Mouse (Mus musculus): ENCODE results near the gene Hamp.

The Hamp gene

DNA sequence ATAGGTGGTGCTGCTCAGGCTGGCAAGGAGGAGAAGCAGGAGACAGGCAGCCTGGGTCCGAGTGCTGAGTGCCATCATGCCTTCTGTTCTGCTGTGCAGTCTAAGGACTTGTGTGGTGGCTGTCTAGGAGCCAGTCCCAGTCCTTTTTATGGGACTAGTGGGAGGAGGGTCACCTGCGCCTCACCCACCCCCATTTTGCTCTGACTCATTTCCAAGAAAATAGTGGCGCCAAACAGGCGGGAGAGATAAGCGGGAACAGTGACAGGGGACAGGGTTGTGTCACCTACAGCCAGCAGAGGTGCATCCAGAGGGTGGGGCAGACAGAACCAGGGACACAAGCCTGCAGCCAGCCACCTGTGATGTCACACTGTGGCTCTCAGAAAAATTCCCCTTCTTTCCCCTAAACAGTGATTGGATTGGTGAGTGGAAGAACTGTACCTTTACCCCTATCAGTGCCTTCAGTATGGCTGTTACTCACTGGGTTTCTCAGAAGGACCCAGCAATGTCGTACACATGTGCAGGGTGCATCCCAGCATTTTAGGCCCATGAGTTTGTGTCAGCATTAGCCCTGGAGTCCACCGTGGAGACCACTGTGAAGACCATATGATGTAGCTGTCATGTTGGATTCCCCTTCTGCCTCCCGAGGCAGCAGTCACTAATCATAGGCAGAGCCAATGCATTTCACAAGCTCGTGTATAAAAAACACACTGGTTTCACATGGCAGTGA lies at the start of gene Hamp:
Gene Hamp (minus strand): TSS at position 124 of the 727 bp plus-strand sequence.
- ChIA-PET POLR2A (interaction anchor here in 2 of 4 experiments (1.0 to 1.5 kb wide), 2 partner anchors 10 to 12 kb away, joined by 3 to 4 read pairs; partner anchors contain the start of gene Usf2 (in 1 of the 2)), CTCF (interaction anchor here in 1 of 4 experiments (1.3 kb wide), 1 partner anchor 10 kb away, joined by 3 read pairs; no protein-coding TSS in a partner anchor)

DNA sequence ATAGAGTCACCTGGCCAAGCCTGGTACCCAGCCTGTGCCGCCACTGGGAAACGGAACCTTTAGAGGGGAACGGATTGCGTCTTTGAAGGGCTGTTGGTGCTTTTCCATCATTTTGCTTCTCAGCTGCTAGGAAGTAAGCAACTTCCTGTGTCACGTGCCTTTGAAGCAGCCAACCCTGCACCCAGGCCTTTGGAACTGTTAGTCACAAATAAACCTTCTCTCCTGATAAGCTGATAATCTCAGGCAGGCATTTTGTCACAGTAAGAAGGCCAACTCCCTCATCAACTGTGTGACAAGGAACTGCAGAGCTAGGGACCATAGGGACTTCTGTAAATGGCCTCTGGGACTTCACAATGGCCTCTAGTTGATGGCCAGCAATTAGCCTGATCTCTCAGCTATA lies 48.3 kb upstream of the Hamp start:
- CTCF ChIA-PET: interaction anchor here (0.6 to 1.2 kb wide), 5 partner anchors 12 to 210 kb away, joined by 3 to 19 read pairs (median 3); no protein-coding TSS in a partner anchor
- POLR2A ChIA-PET: interaction anchor here in 1 of 4 experiments (0.8 kb wide), 1 partner anchor 119 kb away, joined by 3 read pairs; no protein-coding TSS in a partner anchor

DNA sequence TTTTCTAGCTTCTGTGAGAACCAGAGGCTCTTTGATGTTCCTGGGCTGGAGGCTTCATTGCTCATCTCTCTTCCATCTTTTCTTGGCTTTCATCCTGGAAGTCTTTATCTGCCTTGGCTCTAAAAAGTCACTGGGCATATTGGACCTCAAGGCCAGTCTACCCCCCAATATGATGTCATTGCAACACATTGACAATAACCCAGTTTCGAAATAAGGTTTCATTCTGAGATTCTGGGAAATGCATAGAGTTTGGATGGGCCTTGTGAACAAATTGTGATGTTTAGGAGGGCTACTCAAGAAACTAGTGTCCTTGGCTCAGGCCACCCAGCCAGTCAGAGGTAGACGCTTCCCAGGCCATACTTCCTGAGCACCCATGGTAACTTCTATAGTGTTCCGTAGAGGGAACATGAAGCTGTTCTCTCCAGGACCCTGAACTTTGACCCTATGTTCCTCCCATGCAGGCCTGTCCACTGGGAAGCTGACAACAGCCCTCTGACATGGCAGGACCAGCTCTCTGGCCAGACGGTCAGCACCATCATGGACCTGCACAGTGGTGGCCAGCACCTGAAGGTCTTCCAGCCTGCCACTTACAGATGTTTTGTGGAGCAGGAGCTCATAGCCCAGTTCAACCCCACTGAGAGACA lies 44.8 kb upstream of the Hamp start:
- POLR2A ChIA-PET: interaction anchor here in 1 of 4 experiments (0.6 kb wide), 1 partner anchor 11 kb away, joined by 3 read pairs; no protein-coding TSS in a partner anchor
- CTCF ChIA-PET: interaction anchor here in 2 of 4 experiments (1.3 to 1.4 kb wide), 3 partner anchors 15 to 178 kb away, joined by 3 read pairs; partner anchors contain the start of gene Fam187b (in 2 of the 2)

- ChIA-PET CTCF (interaction anchor here in 1 of 4 experiments (0.5 kb wide), 1 partner anchor 161 kb away, joined by 4 read pairs; no protein-coding TSS in a partner anchor), POLR2A (no interaction called here)
Measured at GRCm38 (mm10) chr7:30985357-30985756, 41.5 kb upstream of the Hamp start.

DNA sequence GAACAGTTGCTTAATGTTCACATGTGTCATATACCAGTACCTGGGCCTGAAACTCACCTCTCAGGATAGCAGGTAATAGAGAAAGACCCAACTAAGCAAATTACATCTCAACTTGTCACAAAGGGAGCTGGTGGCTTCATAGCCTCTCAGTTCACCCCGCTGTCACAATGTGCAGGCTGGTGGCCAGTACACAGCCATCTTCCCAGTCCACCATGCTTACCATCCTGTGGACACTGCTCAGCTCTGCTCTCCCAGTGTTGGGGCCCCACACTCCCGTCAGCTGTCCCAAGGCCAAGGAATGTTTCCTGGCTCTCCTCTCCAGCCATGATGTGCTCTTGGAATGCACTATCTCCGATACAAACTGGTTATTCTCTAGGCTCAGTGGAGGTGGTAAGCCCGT lies 37.9 kb upstream of the Hamp start:
- ChIA-PET CTCF (interaction anchor here in 1 of 4 experiments (0.9 kb wide), 1 partner anchor 77 kb away, joined by 3 read pairs; the partner anchor contains the start of gene Lgi4), POLR2A (interaction anchor here in 1 of 4 experiments (0.7 kb wide), 2 partner anchors 97 to 117 kb away, joined by 3 to 4 read pairs; no protein-coding TSS in a partner anchor)

- POLR2A ChIA-PET: interaction anchor here (0.6 to 3.9 kb wide), 21 partner anchors 10 to 449 kb away, joined by 3 to 19 read pairs (median 4); partner anchors contain the start of genes Usf2 (in 3 of the 4) and Fxyd1 (in 1 of the 4)
- CTCF ChIA-PET: interaction anchor here (0.5 to 3.0 kb wide), 69 partner anchors 8 to 660 kb away, joined by 3 to 38 read pairs (median 4); partner anchors contain the start of genes Usf2 (in 3 of the 4), Dmkn (in 1 of the 4), Ffar1 (in 1 of the 4) and Ffar3 (in 1 of the 4)
Measured at GRCm38 (mm10) chr7:30973501-30974289, 29.9 kb upstream of the Hamp start, which contains the start of gene Fam187b. Fam187b (plus strand) TSS chr7:30973790.

GRCm38 (mm10) chr7:30973251-30973500 lies 29.3 kb upstream of the Hamp start, which contains the start of gene Lsr:
Lsr (minus strand) TSS chr7:30973464.
- POLR2A ChIA-PET: interaction anchor here (0.7 to 3.9 kb wide), 13 partner anchors 9 to 260 kb away, joined by 3 to 19 read pairs (median 5); partner anchors contain the start of gene Usf2 (in 3 of the 4)
- CTCF ChIA-PET: interaction anchor here (0.5 to 3.0 kb wide), 32 partner anchors 15 to 636 kb away, joined by 3 to 38 read pairs (median 7); partner anchors contain the start of genes Usf2 (in 3 of the 4), Ffar1 (in 1 of the 4), Gm49396 (in 1 of the 4) and Lgi4 (in 1 of the 4)

GRCm38 (mm10) chr7:30972426-30973250 lies 28.8 kb upstream of the Hamp start:
- CTCF ChIA-PET: interaction anchor here (0.6 to 3.0 kb wide), 19 partner anchors 17 to 409 kb away, joined by 3 to 33 read pairs (median 8); partner anchors contain the start of genes Usf2 (in 2 of the 4), Ffar1 (in 1 of the 4), Gm49396 (in 1 of the 4) and Lgi4 (in 1 of the 4)
- POLR2A ChIA-PET: interaction anchor here in 3 of 4 experiments (0.5 to 3.9 kb wide), 11 partner anchors 9 to 807 kb away, joined by 3 to 19 read pairs (median 3); partner anchors contain the start of gene Usf2 (in 2 of the 3)

DNA sequence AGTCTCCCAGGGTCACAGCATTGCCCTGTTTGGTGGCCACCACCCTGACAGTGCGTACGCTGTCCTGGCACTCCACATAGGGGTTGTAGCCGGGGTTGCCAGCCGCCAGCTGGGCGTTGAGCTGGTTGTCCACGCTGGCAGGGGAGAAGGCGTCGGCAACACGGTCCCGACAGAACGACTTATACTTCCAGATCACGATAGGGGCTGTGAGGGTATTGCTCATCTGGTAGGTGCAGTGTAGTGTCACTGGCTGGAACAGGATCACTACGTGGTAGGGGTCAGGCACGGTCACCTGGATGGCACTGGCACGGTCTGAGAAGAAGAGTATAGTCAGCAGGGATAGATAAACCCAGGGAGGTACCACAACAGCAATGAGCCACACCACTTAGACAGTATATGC lies 28.1 kb upstream of the Hamp start:
- ChIA-PET POLR2A (interaction anchor here in 2 of 4 experiments (0.5 to 3.9 kb wide), 8 partner anchors 11 to 806 kb away, joined by 3 to 19 read pairs (median 4); partner anchors contain the start of gene Usf2 (in 1 of the 2)), CTCF (interaction anchor here in 2 of 4 experiments (1.3 to 3.0 kb wide), 5 partner anchors 16 to 113 kb away, joined by 3 to 21 read pairs (median 3); partner anchors contain the start of genes Usf2 (in 2 of the 2) and Lgi4 (in 1 of the 2))

GRCm38 (mm10) chr7:30969174-30969573 lies 25.3 kb upstream of the Hamp start:
- ChIA-PET POLR2A (interaction anchor here in 2 of 4 experiments (0.5 to 4.3 kb wide), 5 partner anchors 9 to 133 kb away, joined by 3 to 30 read pairs (median 4); partner anchors contain the start of gene Usf2 (in 2 of the 2)), CTCF (interaction anchor here in 2 of 4 experiments (0.7 to 0.9 kb wide), 2 partner anchors 128 to 362 kb away, joined by 4 to 16 read pairs; no protein-coding TSS in a partner anchor)

GRCm38 (mm10) chr7:30968611-30969010 lies 24.8 kb upstream of the Hamp start:
- ChIA-PET POLR2A (interaction anchor here in 2 of 4 experiments (0.5 to 4.3 kb wide), 5 partner anchors 8 to 797 kb away, joined by 3 to 30 read pairs (median 4); partner anchors contain the start of gene Usf2 (in 1 of the 2)), CTCF (no interaction called here)

DNA sequence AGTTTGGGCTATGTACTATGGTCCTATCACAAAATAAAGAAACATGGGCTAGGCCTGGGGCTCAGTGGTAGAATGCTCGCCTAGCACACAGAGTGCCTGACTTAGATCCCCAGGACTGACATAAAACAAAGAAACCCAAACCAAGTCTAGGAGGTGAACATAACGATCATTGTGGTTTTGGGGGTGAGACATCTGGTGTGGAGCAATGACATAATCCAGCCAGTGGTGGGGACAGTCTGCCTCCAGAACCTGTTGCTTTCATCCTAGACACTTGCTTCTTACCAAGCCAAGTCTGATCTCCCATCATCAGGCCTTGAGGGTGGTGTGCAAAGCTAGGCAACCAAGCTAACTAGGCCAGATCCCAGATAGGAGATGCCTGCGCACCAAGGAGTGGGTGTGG lies 22.8 kb upstream of the Hamp start:
- CTCF ChIA-PET: interaction anchor here in 2 of 4 experiments (0.5 to 0.6 kb wide), 2 partner anchors 55 to 156 kb away, joined by 3 to 6 read pairs; no protein-coding TSS in a partner anchor
- POLR2A ChIA-PET: interaction anchor here in 2 of 4 experiments (0.9 to 4.3 kb wide), 3 partner anchors 11 to 12 kb away, joined by 3 to 30 read pairs (median 21); partner anchors contain the start of gene Usf2 (in 2 of the 2)

GRCm38 (mm10) chr7:30965677-30966076 lies 21.8 kb upstream of the Hamp start:
- ChIA-PET POLR2A (interaction anchor here in 2 of 4 experiments (4.2 to 4.3 kb wide), 2 partner anchors 10 to 11 kb away, joined by 21 to 30 read pairs; partner anchors contain the start of gene Usf2 (in 2 of the 2)), CTCF (interaction anchor here in 3 of 4 experiments (0.6 to 1.2 kb wide), 6 partner anchors 8 to 188 kb away, joined by 3 to 4 read pairs (median 3); partner anchors contain the start of gene Fam187b (in 1 of the 3))

GRCm38 (mm10) chr7:30964366-30964765 lies 20.5 kb upstream of the Hamp start:
- ChIA-PET CTCF (interaction anchor here in 3 of 4 experiments (0.6 to 1.2 kb wide), 4 partner anchors 9 to 114 kb away, joined by 3 to 4 read pairs (median 3); partner anchors contain the start of gene Fam187b (in 1 of the 3)), POLR2A (interaction anchor here in 2 of 4 experiments (1.1 to 4.2 kb wide), 4 partner anchors 8 to 11 kb away, joined by 4 to 21 read pairs (median 4); partner anchors contain the start of genes Lsr (in 1 of the 2) and Usf2 (in 1 of the 2))

GRCm38 (mm10) chr7:30962862-30963261 lies 19.0 kb upstream of the Hamp start:
- CTCF ChIA-PET: interaction anchor here in 1 of 4 experiments (0.6 kb wide), 1 partner anchor 657 kb away, joined by 3 read pairs; no protein-coding TSS in a partner anchor

More at GRCm38 (mm10) chr7:30962862-30963261, 19.0 kb upstream of the Hamp start:
- POLR2A ChIA-PET: interaction anchor here in 1 of 4 experiments (1.0 kb wide), 1 partner anchor 11 kb away, joined by 4 read pairs; the partner anchor contains the start of gene Fam187b

Data from embryonic stem cell, embryonic (primary cell).